Mouse (Mus musculus): ENCODE data around the gene Ankrd63. TPM values are rescaled to one million over a fixed set of nuclear protein-coding genes. Genes with fewer than 3 reads are reported as not detected.

Ankrd63 gene
- total RNA-seq, 1 experiment: not detected

DNA sequence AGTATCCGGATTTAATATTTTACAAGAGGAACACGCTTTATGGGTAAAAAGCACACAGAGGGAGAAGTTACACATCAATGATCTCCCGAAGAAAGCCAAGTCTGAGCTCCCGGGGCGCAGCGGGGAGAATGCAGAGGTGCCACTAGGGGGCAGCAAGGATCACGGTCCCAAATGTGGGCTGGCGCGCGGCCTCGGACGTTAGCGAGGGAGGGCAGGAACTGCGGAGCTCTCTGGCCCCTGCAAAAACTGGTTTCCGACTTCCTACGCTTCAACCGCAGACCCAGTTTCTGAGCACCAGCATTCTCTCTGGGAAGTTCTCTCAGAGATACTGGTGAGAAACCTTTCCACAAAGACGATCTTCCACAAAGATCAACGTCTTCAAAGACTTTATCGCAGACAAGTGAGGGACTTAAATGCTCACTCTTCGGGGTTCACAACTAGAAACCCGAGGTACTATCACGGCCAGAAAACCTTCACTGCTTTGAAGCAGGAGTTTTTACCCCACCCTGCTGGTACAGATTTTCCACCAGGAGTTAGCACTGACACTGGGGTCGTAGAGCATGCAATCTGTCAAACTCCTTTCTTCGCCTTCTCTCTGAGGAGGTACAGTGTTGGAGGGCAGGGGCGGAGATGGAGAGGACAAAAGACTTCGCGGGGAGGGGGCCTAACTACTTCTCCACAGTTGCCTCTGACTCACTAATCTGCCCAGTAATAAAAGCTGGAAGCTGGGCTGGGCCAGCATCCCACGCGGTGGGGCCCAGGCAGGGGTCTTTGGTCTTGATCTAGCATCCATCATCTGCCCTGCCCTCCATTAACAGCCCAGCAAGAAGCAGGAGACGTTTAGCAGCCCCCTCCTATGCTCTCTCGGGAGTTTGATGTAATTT lies 3.3 kb downstream of the Ankrd63 start:
- TF ChIP-seq ZC3H11A (IDR thresholded peaks at IDR 0.05; ENCODE audit: borderline replicate concordance, low read depth, low read length): peak; percentile 40; the same call in 1 of the 2 replicates
- no peak for TF ChIP-seq HCFC1 (IDR thresholded peaks at IDR 0.05; ENCODE audit: borderline replicate concordance, insufficient read depth, low read length)
- H3K4me1 ChIP-seq (ENCODE audit: control insufficient read depth in 2 of 2, insufficient read depth in 2 of 2, low read length in 2 of 2, poor library complexity in 1 of 2): peaks cover 2 to 11% of the 10 kb centered on the region in 2 experiments; a peak in 2 of 4 replicates
- in situ Hi-C loops (cut with MboI; ENCODE audit: low sequenced_read_pairs in 2 of 2, unreplicated experiment in 2 of 2): loop anchor here in 1 of 2 experiments (5.0 kb wide), 1 partner anchor 192 kb away; no protein-coding TSS in a partner anchor
- H3K9me3 ChIP-seq (ENCODE audit: control insufficient read depth, insufficient read depth, low read depth, low read length): no peaks in the 10 kb centered on the region
- H3K36me3 ChIP-seq (ENCODE audit: control insufficient read depth, insufficient read depth, low read length, poor library complexity, severe bottlenecking): no peaks in the 10 kb centered on the region
- peak; percentile 70 for DNase-seq (ENCODE audit: low read depth, low spot score)
- no peak overlapping the region for H3K9ac ChIP-seq (ENCODE audit: insufficient read depth, low read depth, low read length, poor library complexity, severe bottlenecking)
- no peak overlapping the region for H3K27ac ChIP-seq (ENCODE audit: insufficient read depth, low read depth, low read length, poor library complexity, severe bottlenecking)
- H3K4me3 ChIP-seq (ENCODE audit: insufficient read depth in 1 of 2, low read depth in 1 of 2, low read length in 2 of 2, poor library complexity in 1 of 2, severe bottlenecking in 1 of 2): no peak overlapping the region

DNA sequence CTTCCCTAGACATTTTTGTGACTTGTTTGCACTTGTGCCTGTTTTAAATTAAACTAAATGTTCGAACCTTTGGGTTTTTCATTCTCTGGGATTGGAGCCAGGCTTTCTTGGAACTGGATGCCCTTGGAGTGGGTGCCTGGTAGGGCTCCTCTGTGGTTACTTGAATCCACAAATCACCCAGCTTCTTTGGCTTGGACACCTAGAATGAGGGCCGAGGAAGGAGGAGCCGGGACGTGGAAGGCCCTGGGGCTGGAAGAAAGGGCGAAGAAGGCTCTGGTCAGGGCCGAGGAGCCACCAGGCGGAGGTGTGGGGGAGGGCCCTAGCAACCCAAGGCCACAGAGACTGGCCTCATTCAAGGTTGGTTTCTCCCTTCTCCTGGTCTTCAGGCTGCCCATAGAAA lies 5.8 kb downstream of the Ankrd63 start:
- TF ChIP-seq HCFC1 (IDR thresholded peaks at IDR 0.05; ENCODE audit: borderline replicate concordance, insufficient read depth, low read length): no peak
- no peak for TF ChIP-seq MAFK (IDR thresholded peaks at IDR 0.05; ENCODE audit: insufficient read depth, low read depth, low read length)
- TF ChIP-seq ZNF384 (IDR thresholded peaks at IDR 0.05; ENCODE audit: low read depth, low read length): no peak
- TF ChIP-seq ZC3H11A (IDR thresholded peaks at IDR 0.05; ENCODE audit: borderline replicate concordance, low read depth, low read length): no peak
- TF ChIP-seq CHD2 (IDR thresholded peaks at IDR 0.05; ENCODE audit: low read depth, low read length): no peak
- no peak overlapping the region for H3K27ac ChIP-seq (ENCODE audit: insufficient read depth, low read depth, low read length, poor library complexity, severe bottlenecking)
- H3K9me3 ChIP-seq (ENCODE audit: control insufficient read depth, insufficient read depth, low read depth, low read length): no peaks in the 10 kb centered on the region
- in situ Hi-C loops (cut with MboI; ENCODE audit: low sequenced_read_pairs in 2 of 2, unreplicated experiment in 2 of 2): no loop called here
- H3K9ac ChIP-seq (ENCODE audit: insufficient read depth, low read depth, low read length, poor library complexity, severe bottlenecking): no peak overlapping the region
- no peaks in the 10 kb centered on the region for H3K36me3 ChIP-seq (ENCODE audit: control insufficient read depth, insufficient read depth, low read length, poor library complexity, severe bottlenecking)
- DNase-seq (ENCODE audit: low read depth, low spot score): no peak
- H3K4me3 ChIP-seq (ENCODE audit: insufficient read depth in 1 of 2, low read depth in 1 of 2, low read length in 2 of 2, poor library complexity in 1 of 2, severe bottlenecking in 1 of 2): no peak overlapping the region
- peaks cover 2 to 9% of the 10 kb centered on the region in 2 experiments; a peak in 2 of 4 replicates for H3K4me1 ChIP-seq (ENCODE audit: control insufficient read depth in 2 of 2, insufficient read depth in 2 of 2, low read length in 2 of 2, poor library complexity in 1 of 2)

DNA sequence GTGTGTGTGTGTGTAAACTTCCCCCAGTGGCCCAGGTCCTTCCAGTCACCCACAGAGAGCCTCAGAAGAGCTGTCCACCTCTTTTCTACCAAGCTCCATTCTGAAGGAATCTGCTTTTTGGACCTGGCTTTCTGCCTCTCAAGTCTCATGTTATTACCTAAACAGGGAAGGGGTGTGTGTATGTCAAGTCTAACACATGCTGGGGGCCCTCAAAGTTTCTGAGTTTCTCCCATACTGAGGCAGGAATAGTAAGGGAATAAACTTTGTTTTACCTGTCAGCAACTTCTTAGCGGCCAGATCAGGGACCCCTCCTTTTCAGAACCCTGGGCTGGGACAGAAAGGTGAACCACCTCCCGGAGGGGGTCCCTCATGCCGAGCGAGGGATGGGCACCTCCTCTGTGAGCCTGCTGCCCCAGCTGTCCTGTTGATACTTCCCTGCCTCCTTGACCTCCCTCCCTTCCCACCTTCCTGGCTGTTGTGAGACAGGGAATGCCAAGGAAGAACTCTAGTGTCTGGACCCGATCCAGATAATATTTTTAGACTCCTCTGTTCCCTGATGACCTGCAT lies 6.4 kb downstream of the Ankrd63 start:
- Histone ChIP-seq H3K9ac (ENCODE audit: insufficient read depth, low read depth, low read length, poor library complexity, severe bottlenecking) (no peak overlapping the region), H3K9me3 (ENCODE audit: control insufficient read depth, insufficient read depth, low read depth, low read length) (no peaks in the 10 kb centered on the region), H3K27ac (ENCODE audit: insufficient read depth, low read depth, low read length, poor library complexity, severe bottlenecking) (no peak overlapping the region), H3K4me3 (ENCODE audit: insufficient read depth in 1 of 2, low read depth in 1 of 2, low read length in 2 of 2, poor library complexity in 1 of 2, severe bottlenecking in 1 of 2) (no peak overlapping the region), H3K36me3 (ENCODE audit: control insufficient read depth, insufficient read depth, low read length, poor library complexity, severe bottlenecking) (no peaks in the 10 kb centered on the region), H3K4me1 (ENCODE audit: control insufficient read depth in 2 of 2, insufficient read depth in 2 of 2, low read length in 2 of 2, poor library complexity in 1 of 2) (peaks cover 2 to 7% of the 10 kb centered on the region in 2 experiments; a peak in 2 of 4 replicates)
- in situ Hi-C loops (cut with MboI; ENCODE audit: low sequenced_read_pairs in 2 of 2, unreplicated experiment in 2 of 2): no loop called here
- no peak for TF ChIP-seq ZC3H11A (IDR thresholded peaks at IDR 0.05; ENCODE audit: borderline replicate concordance, low read depth, low read length)
- no peak for TF ChIP-seq ZNF384 (IDR thresholded peaks at IDR 0.05; ENCODE audit: low read depth, low read length)
- TF ChIP-seq CHD2 (IDR thresholded peaks at IDR 0.05; ENCODE audit: low read depth, low read length): no peak
- no peak for TF ChIP-seq HCFC1 (IDR thresholded peaks at IDR 0.05; ENCODE audit: borderline replicate concordance, insufficient read depth, low read length)
- no peak for TF ChIP-seq MAFK (IDR thresholded peaks at IDR 0.05; ENCODE audit: insufficient read depth, low read depth, low read length)
- no peak for DNase-seq (ENCODE audit: low read depth, low spot score)

DNA sequence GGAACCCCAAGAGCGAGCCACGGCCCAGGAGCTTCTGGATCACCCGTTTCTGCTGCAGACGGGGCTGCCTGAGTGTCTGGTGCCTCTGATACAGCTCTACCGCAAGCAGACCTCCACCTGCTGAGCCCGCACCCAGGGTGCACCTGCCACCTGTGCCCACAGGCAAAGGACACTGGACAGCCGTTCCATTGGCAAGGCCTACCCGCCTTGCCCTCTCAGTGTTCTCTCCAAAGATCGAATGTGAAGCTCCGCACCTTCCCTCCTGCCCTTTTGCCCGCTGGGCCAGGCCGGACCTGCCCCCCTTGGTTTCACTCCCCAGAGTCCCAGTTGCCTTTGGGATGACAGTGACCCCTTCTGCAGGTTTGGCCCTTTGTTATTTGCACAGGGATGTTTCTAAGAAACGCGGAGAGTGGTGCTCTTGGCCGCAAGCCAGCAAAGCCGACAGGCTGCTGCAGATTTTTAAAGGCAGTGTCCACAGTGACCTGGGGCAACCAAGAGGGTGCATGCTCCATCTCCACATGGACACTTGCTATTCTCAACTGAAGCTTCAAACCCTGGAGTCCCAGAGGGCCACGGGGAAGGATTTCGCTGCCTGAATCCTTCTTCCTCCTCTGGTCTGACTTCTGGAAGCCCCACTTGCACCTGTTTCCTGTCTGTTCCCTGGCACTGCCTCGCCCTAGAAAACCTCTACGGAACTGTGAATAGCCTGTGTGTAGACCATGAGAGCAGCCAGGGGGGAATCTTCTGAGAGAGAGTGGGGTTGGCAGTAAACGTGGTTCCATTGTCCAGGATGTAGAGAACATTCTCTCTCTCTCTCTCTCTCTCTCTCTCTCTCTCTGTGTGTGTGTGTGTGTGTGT lies 7.1 kb downstream of the Ankrd63 start:
- in situ Hi-C loops (cut with MboI; ENCODE audit: low sequenced_read_pairs in 2 of 2, unreplicated experiment in 2 of 2): no loop called here
- Histone ChIP-seq H3K4me1 (ENCODE audit: control insufficient read depth in 2 of 2, insufficient read depth in 2 of 2, low read length in 2 of 2, poor library complexity in 1 of 2) (peaks cover 2 to 4% of the 10 kb centered on the region in 2 experiments; a peak in 2 of 4 replicates), H3K9me3 (ENCODE audit: control insufficient read depth, insufficient read depth, low read depth, low read length) (no peaks in the 10 kb centered on the region), H3K27ac (ENCODE audit: insufficient read depth, low read depth, low read length, poor library complexity, severe bottlenecking) (no peak overlapping the region), H3K4me3 (ENCODE audit: insufficient read depth in 1 of 2, low read depth in 1 of 2, low read length in 2 of 2, poor library complexity in 1 of 2, severe bottlenecking in 1 of 2) (peak overlapping the region; percentile 0 to 7; a peak in 2 of 4 replicates), H3K36me3 (ENCODE audit: control insufficient read depth, insufficient read depth, low read length, poor library complexity, severe bottlenecking) (no peaks in the 10 kb centered on the region), H3K9ac (ENCODE audit: insufficient read depth, low read depth, low read length, poor library complexity, severe bottlenecking) (no peak overlapping the region)
- no peak for TF ChIP-seq HCFC1 (IDR thresholded peaks at IDR 0.05; ENCODE audit: borderline replicate concordance, insufficient read depth, low read length)
- no peak for DNase-seq (ENCODE audit: low read depth, low spot score)
